Mouse (Mus musculus) MEL (cell line): ENCODE measurements around the gene Ilf2. TPM values are rescaled to one million over a fixed set of nuclear protein-coding genes. Genes with fewer than 3 reads are reported as not detected.
A peak's percentile ranks its signal among the peaks of the same experiment; 100 is the strongest.

Source experiments
- DNase-seq: peaks from one replicate; pipeline ENCODE4 v3.0.0; 2011; ENCODE audit warnings: low read depth, low spot score
- H3K27ac ChIP-seq: 2 replicates; pipeline ENCODE4 v1.5.1; 2012; ENCODE audit warnings: low read depth, mild to moderate bottlenecking, control low read depth, low read length, moderate library complexity; ENCODE audit not compliant: control insufficient read depth
- H3K27me3 ChIP-seq, 2 experiments: fragments of 150-350 bp in 1 of 2; sonication (generic) in 1 of 2; 2 replicates each; pipeline ENCODE4 v1.6.1; 2012; ENCODE audit warnings: low read length in 2 of 2, mild to moderate bottlenecking in 2 of 2, improper control_type of control experiment in 1 of 2, moderate library complexity in 1 of 2; ENCODE audit not compliant: insufficient read depth in 2 of 2, control insufficient read depth in 1 of 2
- H3K36me3 ChIP-seq, 2 experiments: 2 replicates each; pipeline ENCODE4 v1.6.1; 2012 to 2014; ENCODE audit warnings: low read length in 2 of 2, improper control_type of control experiment in 1 of 2, inconsistent platforms in 1 of 2, mild to moderate bottlenecking in 1 of 2; ENCODE audit not compliant: insufficient read depth in 2 of 2, control insufficient read depth in 1 of 2
- H3K4me1 ChIP-seq, 2 experiments: fragments of 150-350 bp in 1 of 2; sonication (generic) in 1 of 2; 2 replicates each; pipeline ENCODE4 v1.6.1; 2012; ENCODE audit warnings: low read length in 2 of 2, improper control_type of control experiment in 1 of 2, mild to moderate bottlenecking in 1 of 2; ENCODE audit not compliant: insufficient read depth in 2 of 2, control insufficient read depth in 1 of 2
- H3K4me3 ChIP-seq, 2 experiments: fragments of 150-350 bp in 1 of 2; sonication (generic) in 1 of 2; 2 replicates each; pipeline ENCODE4 v1.5.1; 2012; ENCODE audit warnings: low read depth in 2 of 2, low read length in 2 of 2, mild to moderate bottlenecking in 2 of 2, moderate library complexity in 2 of 2, control low read depth in 1 of 2, improper control_type of control experiment in 1 of 2; ENCODE audit not compliant: control insufficient read depth in 1 of 2, insufficient read depth in 1 of 2
- H3K79me2 ChIP-seq: 2 replicates; pipeline ENCODE4 v1.6.1; 2012; ENCODE audit warnings: mild to moderate bottlenecking, low read length, moderate library complexity; ENCODE audit not compliant: control insufficient read depth, poor library complexity, insufficient read depth
- H3K9ac ChIP-seq: 2 replicates; pipeline ENCODE4 v1.6.1; 2012; ENCODE audit warnings: low read depth, mild to moderate bottlenecking, control low read depth, low read length, moderate library complexity; ENCODE audit not compliant: control insufficient read depth, poor library complexity, severe bottlenecking
- H3K9me3 ChIP-seq: fragments of 150-350 bp; sonication (generic); replicated peaks from 2 replicates; pipeline ENCODE4 v1.6.1; 2012; ENCODE audit warnings: mild to moderate bottlenecking, low read length, improper control_type of control experiment, moderate library complexity; ENCODE audit not compliant: insufficient read depth
- CHD2 ChIP-seq: IDR thresholded peaks from 2 replicates; pipeline ENCODE4 v1.6.1; 2011; ENCODE audit warnings: low read length, improper control_type of control experiment
- CTCF ChIP-seq, 3 experiments: IDR thresholded peaks in 2 of 3; conservative IDR thresholded peaks in 1 of 3; 2 replicates each; pipeline ENCODE4 v1.5.1; 2011 to 2012; ENCODE audit warnings: low read length in 3 of 3, low read depth in 2 of 3, mild to moderate bottlenecking in 2 of 3, improper control_type of control experiment in 1 of 3, inconsistent platforms in 1 of 3, mixed read lengths in 1 of 3, moderate library complexity in 1 of 3; ENCODE audit not compliant: control insufficient read depth in 1 of 3, insufficient read depth in 1 of 3, poor library complexity in 1 of 3, severe bottlenecking in 1 of 3
- EP300 ChIP-seq, 2 experiments: IDR thresholded peaks; 2 replicates each; pipeline ENCODE4 v1.6.1; 2011; ENCODE audit warnings: improper control_type of control experiment in 2 of 2, low read length in 2 of 2, low read depth in 1 of 2, mild to moderate bottlenecking in 1 of 2
- HCFC1 ChIP-seq: IDR thresholded peaks from 2 replicates; pipeline ENCODE4 v1.6.1; 2012; ENCODE audit warnings: low read depth, mild to moderate bottlenecking, inconsistent platforms, low read length, improper control_type of control experiment, moderate library complexity
- MAX ChIP-seq: IDR thresholded peaks from 2 replicates; pipeline ENCODE4 v1.6.1; 2011; ENCODE audit warnings: low read length, improper control_type of control experiment
- MAZ ChIP-seq: IDR thresholded peaks from 2 replicates; pipeline ENCODE4 v1.6.1; 2012; ENCODE audit warnings: low read depth, mild to moderate bottlenecking, inconsistent platforms, low read length, improper control_type of control experiment
- MYB ChIP-seq: IDR thresholded peaks from 2 replicates; pipeline ENCODE4 v1.6.1; 2011; ENCODE audit warnings: mild to moderate bottlenecking, low read depth, low read length, improper control_type of control experiment
- POLR2AphosphoS2 ChIP-seq: IDR thresholded peaks from 2 replicates; pipeline ENCODE4 v1.6.1; 2011; ENCODE audit warnings: low read length, improper control_type of control experiment
- POLR2AphosphoS5 ChIP-seq: IDR thresholded peaks from 2 replicates; pipeline ENCODE4 v1.6.1; 2012; ENCODE audit warnings: low read depth, borderline replicate concordance, mild to moderate bottlenecking, inconsistent platforms, low read length, moderate library complexity, mixed read lengths
- RAD21 ChIP-seq: IDR thresholded peaks from 2 replicates; pipeline ENCODE4 v1.6.1; 2011; ENCODE audit warnings: mild to moderate bottlenecking, low read depth, low read length, improper control_type of control experiment
- RCOR1 ChIP-seq: IDR thresholded peaks from 2 replicates; pipeline ENCODE4 v1.6.1; 2012; ENCODE audit warnings: low read depth, mild to moderate bottlenecking, inconsistent platforms, low read length, improper control_type of control experiment
- UBTF ChIP-seq: IDR thresholded peaks from 2 replicates; pipeline ENCODE4 v1.6.1; 2012; ENCODE audit warnings: low read depth, mild to moderate bottlenecking, inconsistent platforms, low read length, improper control_type of control experiment, moderate library complexity, borderline replicate concordance; ENCODE audit not compliant: insufficient read depth
- USF1 ChIP-seq: IDR thresholded peaks from 2 replicates; pipeline ENCODE4 v1.6.1; 2014; ENCODE audit warnings: low read depth, mild to moderate bottlenecking, inconsistent platforms, low read length, improper control_type of control experiment, moderate library complexity
- USF2 ChIP-seq, 2 experiments: IDR thresholded peaks; 2 replicates each; pipeline ENCODE4 v1.6.1; 2011 to 2012; ENCODE audit warnings: improper control_type of control experiment in 2 of 2, low read length in 2 of 2, borderline replicate concordance in 1 of 2, inconsistent platforms in 1 of 2, low read depth in 1 of 2, mild to moderate bottlenecking in 1 of 2; ENCODE audit not compliant: insufficient read depth in 1 of 2
- ZKSCAN1 ChIP-seq: IDR thresholded peaks from 2 replicates; pipeline ENCODE4 v1.6.1; 2012; ENCODE audit warnings: low read depth, mild to moderate bottlenecking, inconsistent platforms, low read length, improper control_type of control experiment, moderate library complexity
- ZMIZ1 ChIP-seq: IDR thresholded peaks from 2 replicates; pipeline ENCODE4 v1.6.1; 2012; ENCODE audit warnings: low read depth, mild to moderate bottlenecking, inconsistent platforms, low read length, improper control_type of control experiment, moderate library complexity
- polyA plus RNA-seq, 2 experiments: library from polyadenylated mRNA; stranded (reverse) in 1 of 2; unstranded in 1 of 2; fragments of >175 nt in 1 of 2; fragments of >200 nt in 1 of 2; gene quantifications; 2 replicates each; pipeline versions ENCODE4 v1.2.1 to v1.2.4; 2012; ENCODE audit warnings: low replicate concordance in 2 of 2, low read depth in 1 of 2; ENCODE audit not compliant: insufficient read length in 2 of 2, insufficient read depth in 1 of 2, missing spikeins in 1 of 2
- total RNA-seq: library from RNA; depleted of rRNA; stranded (reverse); fragments of 300-350 nt; gene quantifications from 2 replicates; pipeline ENCODE4 v1.2.3, GENCODE M21; 2012

Gene Ilf2
- total and polyA plus RNA-seq, 3 experiments = 107 to 223 (median 175) TPM

- peak overlapping the region; percentile 37 to 38; a peak in 3 of 4 replicates for H3K4me3 ChIP-seq
- no peaks in the 10 kb centered on the region; a peak in 1 of 4 replicates for H3K27me3 ChIP-seq
- no peaks in the 10 kb centered on the region for H3K9me3 ChIP-seq
- peaks cover 3 to 19% of the 10 kb centered on the region in 2 experiments for H3K4me1 ChIP-seq
- peak; percentile 65; the same call in 1 of the 2 replicates for TF ChIP-seq MAX
- TF ChIP-seq HCFC1 = no peak
- no peak for TF ChIP-seq RAD21
- peak in 1 of 2 experiments; percentile 58; a peak in 2 of 4 replicates for TF ChIP-seq USF2 (IDR thresholded peaks at IDR 0.05; ENCODE audit: borderline replicate concordance in 1 of 2, insufficient read depth in 1 of 2, low read depth in 1 of 2, low read length in 2 of 2)
- TF ChIP-seq ZKSCAN1 = no peak
- TF ChIP-seq USF1 = peak; percentile 91
- TF ChIP-seq, all 39 proteins: peak for 3
- Histone ChIP-seq H3K36me3 (peaks cover 0 to 11% of the 10 kb centered on the region in 2 experiments; a peak in 2 of 4 replicates), H3K79me2 (no peaks in the 10 kb centered on the region; the same call in 1 of the 2 replicates), H3K9ac (peak overlapping the region; percentile 46), H3K27ac (no peak overlapping the region)
- peak; percentile 48 for DNase-seq
Observed at GRCm38 (mm10) chr3:90446389-90447122, 29.4 kb upstream of the Ilf2 start.

GRCm38 (mm10) chr3:90447123-90447494 is 28.8 kb upstream of the Ilf2 start:
- Histone ChIP-seq H3K27me3 (no peaks in the 10 kb centered on the region; a peak in 2 of 4 replicates), H3K4me1 (peaks cover 3 to 19% of the 10 kb centered on the region in 2 experiments), H3K36me3 (peaks cover 0 to 11% of the 10 kb centered on the region in 2 experiments; a peak in 2 of 4 replicates), H3K9ac (no peak overlapping the region), H3K27ac (no peak overlapping the region), H3K4me3 (no peak overlapping the region), H3K79me2 (no peaks in the 10 kb centered on the region; the same call in 1 of the 2 replicates), H3K9me3 (no peaks in the 10 kb centered on the region)
- no peak for DNase-seq
- TF ChIP-seq ZMIZ1 (no peak), CHD2 (no peak), USF2 (IDR thresholded peaks at IDR 0.05; ENCODE audit: borderline replicate concordance in 1 of 2, insufficient read depth in 1 of 2, low read depth in 1 of 2, low read length in 2 of 2) (no peak), MAZ (no peak), MYB (no peak), UBTF (no peak), USF1 (no peak), EP300 (IDR thresholded peaks at IDR 0.05; ENCODE audit: low read depth in 1 of 2, low read length in 2 of 2) (no peak), POLR2AphosphoS2 (no peak), RAD21 (no peak), CTCF (IDR thresholded peaks at IDR 0.05 in 2 of 3, conservative IDR thresholded peaks at IDR 0.05 in 1 of 3; ENCODE audit: control insufficient read depth in 1 of 3, insufficient read depth in 1 of 3, low read depth in 2 of 3, low read length in 3 of 3, poor library complexity in 1 of 3, severe bottlenecking in 1 of 3) (no peak), MAX (no peak), RCOR1 (no peak), POLR2AphosphoS5 (no peak)
